Mouse (Mus musculus) gastrocnemius, adult 2 months (tissue): ENCODE measurements around the gene Nrxn1. TPM values are rescaled to one million over a fixed set of nuclear protein-coding genes. Genes with fewer than 3 reads are reported as not detected.
"Not testable (repeated sequence)": the region's sequence is repeated elsewhere in the genome, so short reads cannot be mapped to it uniquely, and the experiment has no call there.

ENCODE experiments used
- DNase-seq: peaks from one replicate; pipeline ENCODE4 v3.0.0; 2022
- H3K27ac ChIP-seq: fragments of 200-600 bp; 2 replicates; pipeline ENCODE4 v1.8.1; 2022; ENCODE audit warnings: mild to moderate bottlenecking
- H3K4me3 ChIP-seq: fragments of 200-600 bp; 2 replicates; pipeline ENCODE4 v1.8.1; 2022; ENCODE audit warnings: mild to moderate bottlenecking, moderate library complexity
- CTCF ChIP-seq: fragments of 200-600 bp; IDR thresholded peaks from 2 replicates; pipeline ENCODE4 v1.8.1; 2022; ENCODE audit warnings: antibody characterized with exemption, mild to moderate bottlenecking, moderate library complexity
- intact Hi-C: fragments of 180-260 bp; cut with DNase I; formaldehyde crosslinking; loops from one replicate; pipeline ENCODE4 v1.15.1; 2025
- total RNA-seq, 2 experiments: library from RNA; stranded (reverse); gene quantifications; 2 replicates each; pipeline ENCODE4 v1.2.3; 2021

The Nrxn1 gene
- total RNA-seq, 2 experiments from 2014 or later: 0.26 to 0.73 TPM

GRCm38 (mm10) chr17:90253451-90254131 lies 839.3 kb downstream of the Nrxn1 start:
- Histone ChIP-seq H3K27ac (no peak overlapping the region), H3K4me3 (no peak overlapping the region)
- intact Hi-C loops: no loop called here
- DNase-seq: no peak
- no peak for TF ChIP-seq CTCF

- no peak for DNase-seq
- Histone ChIP-seq H3K4me3 (no peak overlapping the region), H3K27ac (no peak overlapping the region)
- TF ChIP-seq CTCF: no peak
- intact Hi-C loops: no loop called here
These were observed 840.7 kb downstream of the Nrxn1 start for GRCm38 (mm10) chr17:90252196-90252595.

GRCm38 (mm10) chr17:90247071-90247849 lies 845.6 kb downstream of the Nrxn1 start:
- intact Hi-C loops: no loop called here
- Histone ChIP-seq H3K27ac (no peak overlapping the region), H3K4me3 (no peak overlapping the region)
- no peak for TF ChIP-seq CTCF
- no peak for DNase-seq

GRCm38 (mm10) chr17:90244339-90244738 lies 848.5 kb downstream of the Nrxn1 start:
- intact Hi-C loops: no loop called here
- TF ChIP-seq CTCF: no peak
- DNase-seq: no peak
- Histone ChIP-seq H3K4me3 (no peak overlapping the region), H3K27ac (no peak overlapping the region)

- no peak overlapping the region for H3K27ac ChIP-seq
- no peak overlapping the region for H3K4me3 ChIP-seq
- no peak for DNase-seq
- intact Hi-C loops: no loop called here
- TF ChIP-seq CTCF: no peak
These were observed 853.9 kb downstream of the Nrxn1 start for GRCm38 (mm10) chr17:90238964-90239363.

GRCm38 (mm10) chr17:90238517-90238916 lies 854.4 kb downstream of the Nrxn1 start:
- intact Hi-C loops: no loop called here
- DNase-seq: no peak
- H3K4me3 ChIP-seq: no peak overlapping the region
- H3K27ac ChIP-seq: no peak overlapping the region
- no peak for TF ChIP-seq CTCF

- H3K4me3 ChIP-seq, DNase-seq, intact Hi-C loops, H3K27ac ChIP-seq: not testable (repeated sequence)
These were observed 857.2 kb downstream of the Nrxn1 start for GRCm38 (mm10) chr17:90235674-90236073.

- no peak for TF ChIP-seq CTCF
- intact Hi-C loops: no loop called here
- no peak for DNase-seq
- Histone ChIP-seq H3K4me3 (no peak overlapping the region), H3K27ac (no peak overlapping the region)
These were observed 858.1 kb downstream of the Nrxn1 start for GRCm38 (mm10) chr17:90234806-90235205.

- TF ChIP-seq CTCF: no peak
- DNase-seq: no peak
- Histone ChIP-seq H3K4me3 (no peak overlapping the region), H3K27ac (no peak overlapping the region)
- intact Hi-C loops: no loop called here
These were observed 884.3 kb downstream of the Nrxn1 start for GRCm38 (mm10) chr17:90208547-90208946.

GRCm38 (mm10) chr17:90207617-90208016 lies 885.3 kb downstream of the Nrxn1 start:
- H3K27ac ChIP-seq: no peak overlapping the region
- no peak for DNase-seq
- no peak for TF ChIP-seq CTCF
- no peak overlapping the region for H3K4me3 ChIP-seq
- intact Hi-C loops: no loop called here

- TF ChIP-seq CTCF: no peak
- DNase-seq: no peak
- intact Hi-C loops: no loop called here
- Histone ChIP-seq H3K4me3 (no peak overlapping the region), H3K27ac (no peak overlapping the region)
These were observed 888.9 kb downstream of the Nrxn1 start for GRCm38 (mm10) chr17:90203993-90204392.

GRCm38 (mm10) chr17:90202785-90203184 lies 890.1 kb downstream of the Nrxn1 start:
- intact Hi-C loops: no loop called here
- no peak overlapping the region for H3K27ac ChIP-seq
- H3K4me3 ChIP-seq: no peak overlapping the region
- TF ChIP-seq CTCF: no peak
- DNase-seq: no peak

GRCm38 (mm10) chr17:90196772-90197171 lies 896.1 kb downstream of the Nrxn1 start:
- intact Hi-C loops: no loop called here
- DNase-seq: no peak
- no peak overlapping the region for H3K27ac ChIP-seq
- H3K4me3 ChIP-seq: no peak overlapping the region
- TF ChIP-seq CTCF: no peak

- Histone ChIP-seq H3K4me3 (no peak overlapping the region), H3K27ac (no peak overlapping the region)
- intact Hi-C loops: no loop called here
- DNase-seq: peak; percentile 20
- TF ChIP-seq CTCF: peak; percentile 27
These were observed 951.3 kb downstream of the Nrxn1 start for GRCm38 (mm10) chr17:90141602-90142001.
